Mouse (Mus musculus) cerebellum, adult (tissue): Measurements from ENCODE around the gene Nipa2.
"Not testable (repeated sequence)": the region's sequence is repeated elsewhere in the genome, so short reads cannot be mapped to it uniquely, and the experiment has no call there.

Experiments used
- ATAC-seq: cut with Nextera tagmentation; 2 replicates; pipeline ENCODE4 v1.9.2; 2017; ENCODE audit warnings: mild to moderate bottlenecking, moderate library complexity, mixed read lengths; ENCODE audit not compliant: insufficient number of reproducible peaks, low FRiP score, low TSS enrichment

Gene Nipa2

GRCm38 (mm10) chr7:55956054-55956453 lies 6.2 kb downstream of the Nipa2 start:
- no peak for ATAC-seq

- ATAC-seq: no peak
Measured at GRCm38 (mm10) chr7:55938341-55938740, 23.9 kb downstream of the Nipa2 start.

- no peak for ATAC-seq
Measured at GRCm38 (mm10) chr7:55935025-55935424, 27.3 kb downstream of the Nipa2 start.

GRCm38 (mm10) chr7:55928649-55929048 lies 33.6 kb downstream of the Nipa2 start:
- ATAC-seq: no peak

GRCm38 (mm10) chr7:55927262-55927661 lies 35.0 kb downstream of the Nipa2 start:
- no peak for ATAC-seq

- not testable (repeated sequence) for ATAC-seq
Measured at GRCm38 (mm10) chr7:55918365-55918764, 43.9 kb downstream of the Nipa2 start.

GRCm38 (mm10) chr7:55912118-55912517 lies 50.2 kb downstream of the Nipa2 start:
- ATAC-seq: no peak

- no peak for ATAC-seq
Measured at GRCm38 (mm10) chr7:55911371-55911770, 50.9 kb downstream of the Nipa2 start.

GRCm38 (mm10) chr7:55910356-55910755 lies 51.9 kb downstream of the Nipa2 start:
- ATAC-seq: no peak

GRCm38 (mm10) chr7:55909519-55909918 lies 52.8 kb downstream of the Nipa2 start:
- no peak for ATAC-seq

GRCm38 (mm10) chr7:55905449-55905848 lies 56.8 kb downstream of the Nipa2 start:
- ATAC-seq: no peak

- no peak for ATAC-seq
Measured at GRCm38 (mm10) chr7:55903766-55904165, 58.5 kb downstream of the Nipa2 start.

GRCm38 (mm10) chr7:55891797-55892196 lies 70.5 kb downstream of the Nipa2 start:
- ATAC-seq: no peak

GRCm38 (mm10) chr7:55890731-55891130 lies 71.5 kb downstream of the Nipa2 start:
- ATAC-seq: no peak

- no peak for ATAC-seq
Measured at GRCm38 (mm10) chr7:55889996-55890395, 72.3 kb downstream of the Nipa2 start.

- ATAC-seq: no peak
Measured at GRCm38 (mm10) chr7:55888603-55889002, 73.7 kb downstream of the Nipa2 start.
